In the genomic region with DNA sequence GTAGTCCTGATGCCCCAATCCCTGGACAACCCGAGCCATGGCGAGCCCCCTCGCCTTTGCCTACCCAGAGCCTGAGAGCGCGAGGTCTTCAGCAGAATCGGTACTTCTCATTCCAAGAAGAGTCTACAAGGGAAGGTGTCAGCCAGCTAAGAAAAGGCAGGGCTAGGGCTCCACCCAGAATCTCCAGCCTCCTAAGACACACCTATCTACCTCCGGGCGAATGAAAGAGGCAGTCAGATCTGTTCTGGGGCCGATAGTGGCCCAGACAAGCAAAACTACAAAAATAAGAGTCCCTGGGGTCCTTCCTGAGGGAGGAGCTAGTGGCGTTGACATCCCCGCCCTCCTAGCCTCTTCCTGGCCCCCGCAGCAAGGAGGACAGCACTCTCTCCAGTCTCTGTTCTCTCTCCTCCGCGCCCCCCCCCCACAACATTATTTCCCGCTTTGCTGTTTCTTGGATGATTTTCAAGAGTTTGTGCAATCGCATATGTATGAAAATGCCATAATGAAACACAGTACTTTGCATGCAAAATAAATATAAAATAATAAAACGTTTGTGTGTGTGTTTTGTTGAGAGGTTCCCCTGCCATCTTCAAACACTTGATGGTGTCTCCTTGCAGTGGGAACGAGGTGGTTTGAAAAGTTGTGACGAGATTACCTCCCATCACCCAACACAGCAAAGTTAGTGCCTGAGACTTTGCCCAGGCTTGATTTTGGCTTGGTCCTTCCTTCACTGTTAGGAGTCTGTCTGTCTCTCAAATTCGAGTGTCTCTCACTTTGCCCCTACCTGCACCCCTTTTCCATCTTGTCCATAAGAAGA, we compare ENCODE assay signal across 8 mouse cellular contexts. TPM values are rescaled to one million over a fixed set of nuclear protein-coding genes. Genes with fewer than 3 reads are reported as not detected.
DNase-seq lines count a peak whose midpoint lies in the region; ATAC-seq and TF ChIP-seq lines count a peak whose summit lies in the region.

No protein-coding gene starts in this region.

- intact Hi-C loops in left cerebral cortex, postnatal 25 days (cut with DNase I): no loop called here

- peak overlapping the region; percentile 93 for H3K4me2 ChIP-seq in CH12.LX (ENCODE audit: insufficient read depth, low read depth, poor library complexity, severe bottlenecking)
- peak overlapping the region; percentile 95 for H3K4me2 ChIP-seq in stomach, embryonic 14.5 days (replicated peaks; ENCODE audit: low read depth, low read length)

- TF ChIP-seq POLR2A in CH12.LX (IDR thresholded peaks at IDR 0.05; ENCODE audit: low read depth, low read length): peak; percentile 81

- TF ChIP-seq RAD21 in CH12.LX (IDR thresholded peaks at IDR 0.05; ENCODE audit: low read depth, low read length): no peak

- DNase-seq in CH12.LX (ENCODE audit: extremely low read depth): peak; percentile 96
- peak; percentile 77 for DNase-seq in c-Kit-negative CD71-positive TER-119-positive erythroid progenitor cells, embryonic 14.5 days (ENCODE audit: low read depth, low spot score)
- DNase-seq in heart, adult 8-10 months (ENCODE audit: low spot score): peak; percentile 44
- DNase-seq in kidney, postnatal 10 days: peak; percentile 59
- no peak for DNase-seq in right cerebral cortex, adult 18-20 months
- no peak for DNase-seq in left cerebral cortex, postnatal 25 days (ENCODE audit: low spot score in 2 of 2)

- 6% methylated on average over 19 of the region's 20 CpGs for WGBS in stomach, embryonic 14.5 days

- TF ChIP-seq EP300 in CH12.LX (IDR thresholded peaks at IDR 0.05; ENCODE audit: low read length): no peak

- peaks cover 7% of the 10 kb centered on the region for H3K9me3 ChIP-seq in CH12.LX (replicated peaks; ENCODE audit: low read length)
- H3K9me3 ChIP-seq in stomach, embryonic 14.5 days (ENCODE audit: control insufficient read depth, low read depth, low read length): no peaks in the 10 kb centered on the region

- peak overlapping the region; percentile 78 for H3K9ac ChIP-seq in CH12.LX (ENCODE audit: insufficient read depth, low read depth)
- H3K9ac ChIP-seq in stomach, embryonic 14.5 days (replicated peaks; ENCODE audit: low read depth, low read length): peak overlapping the region; percentile 60; the same call in 1 of the 2 replicates

- in situ Hi-C loops in CH12.LX (cut with MboI; ENCODE audit: low pct_ligation_motif_present, low pct_unique_long_range_greater_than_20kb, low sequenced_read_pairs): loop anchor here (5.0 kb wide), 1 partner anchor 36 kb away; no protein-coding TSS in a partner anchor

- peak overlapping the region; percentile 71 to 84 (median 78) for H3K4me3 ChIP-seq in CH12.LX (replicated peaks in 1 of 3; ENCODE audit: low read depth in 2 of 3, low read length in 2 of 3, poor library complexity in 1 of 3)
- peak overlapping the region; percentile 53 for H3K4me3 ChIP-seq in stomach, embryonic 14.5 days (ENCODE audit: low read depth, low read length)

- no peaks in the 10 kb centered on the region for H3K27me3 ChIP-seq in CH12.LX (replicated peaks)
- no peaks in the 10 kb centered on the region for H3K27me3 ChIP-seq in stomach, embryonic 14.5 days (ENCODE audit: control insufficient read depth, insufficient read depth, low read length)

- H3K27ac ChIP-seq in CH12.LX (ENCODE audit: insufficient read depth, low read depth): peak overlapping the region; percentile 89
- peak overlapping the region; percentile 52; the same call in 1 of the 2 replicates for H3K27ac ChIP-seq in stomach, embryonic 14.5 days (ENCODE audit: low read length)

- peaks cover 2 to 20% of the 10 kb centered on the region in 2 experiments for H3K36me3 ChIP-seq in CH12.LX (replicated peaks in 1 of 2; ENCODE audit: control insufficient read depth in 1 of 2, insufficient read depth in 1 of 2, low read length in 1 of 2)
- H3K36me3 ChIP-seq in stomach, embryonic 14.5 days (ENCODE audit: control insufficient read depth, insufficient read depth, low read length): no peaks in the 10 kb centered on the region

- ATAC-seq in megakaryocyte progenitor cell, adult 5-6 weeks (replicated peaks; ENCODE audit: poor library complexity): peak; percentile 75
- peak; percentile 23; the same call in 1 of the 2 replicates for ATAC-seq in stomach, embryonic 14.5 days (ENCODE audit: insufficient number of reproducible peaks, insufficient read depth, low FRiP score, low read depth)

- peaks cover 3 to 35% of the 10 kb centered on the region in 2 experiments; a peak in 3 of 4 replicates for H3K4me1 ChIP-seq in CH12.LX (ENCODE audit: control insufficient read depth in 1 of 2, insufficient read depth in 2 of 2)
- peaks cover 8% of the 10 kb centered on the region for H3K4me1 ChIP-seq in stomach, embryonic 14.5 days (ENCODE audit: control insufficient read depth, insufficient read depth, low read length)

- no peak for TF ChIP-seq CTCF in CH12.LX (conservative IDR thresholded peaks at IDR 0.05 in 1 of 2, IDR thresholded peaks at IDR 0.05 in 1 of 2; ENCODE audit: low read depth in 2 of 2, low read length in 2 of 2)

- peaks cover 38% of the 10 kb centered on the region for H3K79me2 ChIP-seq in CH12.LX (replicated peaks; ENCODE audit: control insufficient read depth, extremely low read depth, insufficient read depth, poor library complexity, severe bottlenecking)

- dilution Hi-C loops in CH12.LX (cut with MboI; ENCODE audit: extremely low pct_ligation_motif_present, extremely low pct_unique_long_range_greater_than_20kb, low sequenced_read_pairs): no loop called here

TF ChIP-seq in CH12.LX, 34 proteins besides CTCF, POLR2A, EP300 and RAD21:
- TF ChIP-seq ZMIZ1 (IDR thresholded peaks at IDR 0.05; ENCODE audit: low read depth, low read length): peak; percentile 42; the same call in 1 of the 2 replicates
- peak; percentile 83 for TF ChIP-seq ELF1 (IDR thresholded peaks at IDR 0.05; ENCODE audit: low read depth, low read length)
- peak; percentile 88 for TF ChIP-seq TBP (conservative IDR thresholded peaks at IDR 0.05; ENCODE audit: low read depth, low read length)
- TF ChIP-seq JUND (conservative IDR thresholded peaks at IDR 0.05; ENCODE audit: low read depth, low read length): no peak
- peak; percentile 78 for TF ChIP-seq TCF12 (IDR thresholded peaks at IDR 0.05; ENCODE audit: low read depth, low read length)
- TF ChIP-seq ZNF384 (IDR thresholded peaks at IDR 0.05; ENCODE audit: low read depth, low read length): no peak
- TF ChIP-seq NELFE (IDR thresholded peaks at IDR 0.05; ENCODE audit: low read depth, low read length): peak; percentile 78
- TF ChIP-seq MAZ (IDR thresholded peaks at IDR 0.05; ENCODE audit: low read depth, low read length): peak; percentile 88
- peak; percentile 66; the same call in 1 of the 2 replicates for TF ChIP-seq SIN3A (IDR thresholded peaks at IDR 0.05; ENCODE audit: low read length)
- TF ChIP-seq MEF2A (IDR thresholded peaks at IDR 0.05; ENCODE audit: borderline replicate concordance, low read depth, low read length): peak; percentile 55; the same call in 1 of the 2 replicates
- 0 out of 2 replicates have a peak, but pooled peaks have one; percentile 40 for TF ChIP-seq MXI1 (IDR thresholded peaks at IDR 0.05; ENCODE audit: low read depth, low read length)
- peak; percentile 24; the same call in 1 of the 2 replicates for TF ChIP-seq HCFC1 (IDR thresholded peaks at IDR 0.05; ENCODE audit: low read depth, low read length)
- TF ChIP-seq ETS1 (conservative IDR thresholded peaks at IDR 0.05; ENCODE audit: low read depth, low read length): peak; percentile 45; the same call in 1 of the 2 replicates
- no peak for TF ChIP-seq GABPA (IDR thresholded peaks at IDR 0.05; ENCODE audit: insufficient replicate concordance, low read depth, low read length)
- TF ChIP-seq CHD1 (IDR thresholded peaks at IDR 0.05; ENCODE audit: low read depth, low read length): 0 out of 2 replicates have a peak, but pooled peaks have one; percentile 53

RNA-seq across cellular contexts. Expression of a gene that starts 1.7 kb away (rescaled TPM):
- 55.8 and 67.2 TPM in 2 replicates for total RNA-seq in CH12.LX (2012; rRNA removed)
- 46.9 and 52.0 TPM in 2 replicates for total RNA-seq in CH12.LX (2014; rRNA removed)
- 38.4 and 40.5 TPM in 2 replicates for polyA plus RNA-seq in CH12.LX (2012; ENCODE audit: insufficient read length, low read depth)
- total RNA-seq in heart, adult 8-10 months (2022): 10 to 100 TPM in 3 of 4 experiments, 1 to 10 TPM in 1; 9.9 to 18.2 (median 14.5) TPM
- 50.8 and 54.4 TPM in 2 replicates for total RNA-seq in megakaryocyte progenitor cell, adult 5-6 weeks (2015)
- total RNA-seq in megakaryocyte progenitor cell, adult 5-6 weeks (2017): 72.0 and 77.3 TPM in 2 replicates
- 23.5 and 27.1 TPM in 2 replicates for polyA plus RNA-seq in stomach, embryonic 14.5 days (2014; fragmentation: Nextera tagmentation; extraction: Ambion mirVana)
- 1 to 10 TPM; 2.8 to 3.4 TPM for total RNA-seq in left cerebral cortex, postnatal 25 days (2021)

Comparison
In these comparisons a context has a peak if more than half of its experiments do, and no peak if none do; other contexts are left out.
1. DNase-seq: peak in CH12.LX (single experiment), c-Kit-negative CD71-positive TER-119-positive erythroid progenitor cells, embryonic 14.5 days (single experiment), heart, adult 8-10 months (single experiment) and kidney, postnatal 10 days (single experiment); none in right cerebral cortex, adult 18-20 months (single experiment) and left cerebral cortex, postnatal 25 days (0 of 2).